Mouse (Mus musculus): ENCODE results near the gene Gramd4.

Gramd4 gene

DNA sequence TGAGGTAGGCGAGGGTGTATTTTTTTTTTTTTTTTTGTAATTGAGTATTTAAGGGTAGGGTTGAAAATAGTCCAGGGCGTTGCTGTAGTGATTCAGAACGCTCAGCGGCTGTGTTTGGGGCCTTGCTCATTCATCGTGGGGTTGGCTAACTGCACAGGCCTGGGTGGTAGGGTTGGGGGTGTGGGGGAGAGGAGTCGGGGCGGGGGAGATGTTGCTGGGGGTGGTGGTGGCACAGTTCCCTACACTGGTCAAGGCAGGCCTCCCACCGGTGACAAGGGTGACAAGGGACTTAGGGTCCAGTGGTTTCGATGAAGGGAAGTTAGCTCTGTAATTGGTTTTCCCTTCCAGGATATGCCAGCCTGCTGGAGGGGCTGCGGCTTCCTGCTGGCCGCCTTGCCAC is 12.9 kb downstream of the Gramd4 start:
- DNase-seq (ENCODE audit: low spot score in 2 of 2): peak in 1 of 2 experiments; percentile 53

DNA sequence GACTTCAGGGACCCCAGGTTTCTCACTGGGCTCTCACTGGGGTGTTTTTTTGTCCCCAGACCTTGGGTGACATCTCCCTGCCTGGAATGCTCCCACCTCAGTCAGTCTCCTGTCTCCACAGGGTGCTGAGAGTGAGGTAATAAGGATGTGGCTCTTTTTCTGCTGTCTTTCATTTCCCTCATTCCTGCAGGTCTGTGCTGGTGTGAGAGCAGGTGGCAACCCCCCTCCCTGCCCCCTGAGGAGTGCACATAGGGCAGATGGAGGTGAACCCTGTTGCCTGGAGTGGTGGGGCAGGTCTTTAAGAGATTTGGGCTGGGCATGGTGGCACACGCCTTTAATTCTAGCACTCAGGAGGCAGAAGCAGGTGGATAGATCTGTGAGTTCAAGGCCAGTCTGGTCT is 13.7 kb downstream of the Gramd4 start:
- DNase-seq (ENCODE audit: low spot score in 2 of 2): no peak

- DNase-seq (ENCODE audit: low spot score in 2 of 2): no peak
Observed at GRCm38 (mm10) chr15:86074171-86074937, 16.9 kb downstream of the Gramd4 start.

DNA sequence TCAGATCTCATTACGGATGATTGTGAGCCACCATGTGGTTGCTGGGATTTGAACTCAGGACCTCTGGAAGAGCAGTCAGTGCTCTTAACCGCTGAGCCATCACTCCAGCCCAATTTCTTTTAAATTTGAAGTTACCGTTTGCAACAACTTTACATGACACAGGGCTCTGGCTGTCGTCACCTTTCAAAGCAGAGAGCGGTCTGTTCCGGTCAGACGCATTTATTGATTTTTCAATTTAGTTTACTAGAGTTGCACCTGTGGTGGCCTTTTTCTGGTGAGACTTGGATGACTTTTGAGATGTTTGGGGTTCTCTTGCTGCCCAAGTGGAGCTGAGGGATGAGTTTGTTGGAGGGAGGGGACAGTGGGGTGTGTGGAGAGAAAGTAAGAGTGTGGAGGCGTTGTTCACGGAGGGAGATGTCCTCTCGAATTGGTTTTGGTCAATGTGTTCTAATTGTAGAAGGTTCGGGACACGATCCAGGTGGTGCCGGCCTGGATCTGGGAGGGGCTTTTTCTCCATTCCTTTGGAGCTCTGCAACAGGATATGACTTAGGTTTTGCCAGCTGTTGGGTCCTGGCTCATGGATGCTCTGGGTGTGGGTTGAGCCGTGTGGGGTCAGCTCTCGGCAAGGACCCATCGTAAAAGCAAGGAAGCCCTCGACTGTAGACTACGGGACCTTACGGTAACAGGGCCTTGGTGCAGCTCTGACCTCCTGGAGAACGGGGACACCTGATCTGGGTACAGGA is 18.0 kb downstream of the Gramd4 start:
- no peak for DNase-seq (ENCODE audit: low spot score in 2 of 2)

DNA sequence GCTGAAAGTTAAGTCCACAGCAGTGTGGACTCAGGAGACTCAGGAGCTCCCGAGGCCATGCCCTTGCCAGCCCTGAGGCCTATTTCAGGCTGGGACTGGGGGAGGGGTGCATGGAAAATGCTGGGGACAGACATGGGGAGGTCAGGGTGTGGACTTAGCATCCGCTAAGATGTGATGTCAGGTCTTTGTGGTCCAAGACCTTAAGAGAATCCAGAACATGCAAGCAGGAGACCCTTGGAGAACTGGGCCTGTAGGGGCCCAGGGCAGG is 18.5 kb downstream of the Gramd4 start:
- DNase-seq (ENCODE audit: low spot score in 2 of 2): no peak

DNA sequence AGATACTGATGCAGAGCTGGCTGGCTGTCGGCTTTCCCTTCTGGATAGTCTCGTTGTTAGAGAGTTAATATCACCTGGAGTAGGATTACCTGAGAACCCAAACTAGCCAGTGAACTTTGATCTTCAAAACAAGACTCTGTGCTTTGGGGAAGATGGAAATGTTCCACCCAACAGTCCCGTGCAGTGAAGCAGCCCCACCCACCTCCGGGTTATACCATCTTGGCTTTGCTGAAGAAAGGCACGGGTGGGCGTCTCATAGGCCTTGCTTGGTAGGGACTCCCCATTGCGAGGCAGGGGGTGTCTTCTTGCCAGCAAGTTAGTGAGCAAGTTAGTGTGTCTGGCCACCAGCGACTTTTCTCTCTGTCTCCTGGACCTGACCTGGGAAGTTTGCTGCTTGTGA is 18.9 kb downstream of the Gramd4 start:
- no peak for DNase-seq (ENCODE audit: low spot score in 2 of 2)

DNA sequence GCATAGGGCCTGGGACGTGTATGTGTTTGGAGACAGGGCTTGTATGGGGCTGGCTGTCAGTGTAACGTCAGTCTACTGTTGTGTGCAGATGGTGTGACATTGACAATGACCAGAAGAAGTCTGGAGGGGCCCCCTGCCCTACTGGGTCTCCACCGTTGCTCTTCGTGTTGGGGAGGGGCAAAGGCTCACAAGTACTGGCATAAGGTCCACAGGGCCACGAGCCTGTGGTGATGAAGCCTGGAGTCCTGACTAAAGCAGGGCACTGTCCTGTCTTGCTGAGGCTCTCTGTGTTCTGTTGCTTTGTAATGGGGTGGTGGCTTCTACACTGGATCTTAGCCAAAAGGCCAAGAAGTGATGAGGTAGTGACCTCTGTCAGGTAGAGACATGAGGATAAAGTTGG is 20.4 kb downstream of the Gramd4 start:
- no peak for DNase-seq (ENCODE audit: low spot score in 2 of 2)

GRCm38 (mm10) chr15:86078481-86079216 is 21.2 kb downstream of the Gramd4 start:
- no peak for DNase-seq (ENCODE audit: low spot score in 2 of 2)

- DNase-seq (ENCODE audit: low spot score in 2 of 2): no peak
Observed at GRCm38 (mm10) chr15:86079467-86079866, 22.0 kb downstream of the Gramd4 start.

DNA sequence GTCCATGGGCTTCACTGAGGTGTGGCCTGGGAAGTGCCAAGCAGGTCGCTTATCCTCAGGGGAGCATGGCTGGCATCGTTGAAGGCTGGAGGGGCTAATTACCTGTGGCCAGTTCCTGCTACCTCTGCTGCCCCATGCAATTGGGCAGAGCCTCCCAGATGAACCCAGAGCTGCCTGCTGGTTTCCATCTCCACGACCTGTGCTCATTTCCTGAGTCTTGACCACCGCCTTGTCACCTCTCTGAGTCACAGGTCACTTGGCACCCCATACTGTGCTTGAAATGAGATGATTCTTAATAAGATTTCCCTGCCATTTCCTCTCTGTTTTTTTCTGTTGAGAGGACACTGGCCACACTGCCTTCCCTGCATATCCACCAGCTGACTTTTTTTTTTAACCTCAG is 22.4 kb downstream of the Gramd4 start:
- DNase-seq (ENCODE audit: low spot score in 2 of 2): no peak

DNA sequence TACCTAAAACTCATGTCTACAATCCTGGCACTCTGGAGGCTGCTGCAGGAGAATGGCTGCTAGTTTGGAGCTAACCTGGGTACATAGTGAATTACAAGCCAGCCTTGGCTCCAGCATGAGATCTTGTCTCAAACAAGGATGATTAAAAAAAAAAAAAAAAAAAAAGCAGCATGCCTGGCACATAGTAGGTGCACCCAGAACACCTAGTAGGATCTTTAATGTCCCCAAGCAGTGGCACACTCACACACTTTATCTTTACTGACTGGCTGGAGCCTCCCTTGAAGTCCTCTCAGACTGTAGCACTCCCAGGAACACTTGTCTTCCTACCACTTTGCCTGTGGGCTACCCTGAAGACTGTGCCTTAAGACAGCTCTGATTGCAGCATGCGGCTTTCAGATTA is 22.9 kb downstream of the Gramd4 start:
- DNase-seq (ENCODE audit: low spot score in 2 of 2): no peak

GRCm38 (mm10) chr15:86081654-86082053 is 24.2 kb downstream of the Gramd4 start:
- DNase-seq (ENCODE audit: low spot score in 2 of 2): no peak

DNA sequence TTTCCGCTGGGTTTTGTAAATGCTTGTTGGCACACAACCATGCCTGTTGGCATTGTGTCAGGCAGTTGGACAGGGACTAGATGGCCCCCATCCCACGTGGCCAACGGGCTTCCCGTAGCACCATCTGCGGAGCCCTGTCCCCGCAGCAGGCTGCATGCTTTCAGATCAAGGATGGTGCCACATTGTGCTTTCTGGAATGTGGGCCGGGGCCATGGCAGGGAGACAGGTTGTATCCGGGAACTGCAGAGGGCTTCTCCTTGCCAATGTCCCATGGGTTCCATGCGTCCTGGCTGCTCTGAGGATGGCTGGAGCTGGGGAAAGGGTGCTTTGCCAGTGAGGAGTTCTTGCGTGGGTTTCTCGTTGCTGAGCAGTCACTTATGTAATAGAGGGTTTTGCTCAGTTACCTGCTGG is 25.1 kb downstream of the Gramd4 start:
- DNase-seq (ENCODE audit: low spot score in 2 of 2): no peak

GRCm38 (mm10) chr15:86083261-86083741 is 25.8 kb downstream of the Gramd4 start:
- no peak for DNase-seq (ENCODE audit: low spot score in 2 of 2)

DNA sequence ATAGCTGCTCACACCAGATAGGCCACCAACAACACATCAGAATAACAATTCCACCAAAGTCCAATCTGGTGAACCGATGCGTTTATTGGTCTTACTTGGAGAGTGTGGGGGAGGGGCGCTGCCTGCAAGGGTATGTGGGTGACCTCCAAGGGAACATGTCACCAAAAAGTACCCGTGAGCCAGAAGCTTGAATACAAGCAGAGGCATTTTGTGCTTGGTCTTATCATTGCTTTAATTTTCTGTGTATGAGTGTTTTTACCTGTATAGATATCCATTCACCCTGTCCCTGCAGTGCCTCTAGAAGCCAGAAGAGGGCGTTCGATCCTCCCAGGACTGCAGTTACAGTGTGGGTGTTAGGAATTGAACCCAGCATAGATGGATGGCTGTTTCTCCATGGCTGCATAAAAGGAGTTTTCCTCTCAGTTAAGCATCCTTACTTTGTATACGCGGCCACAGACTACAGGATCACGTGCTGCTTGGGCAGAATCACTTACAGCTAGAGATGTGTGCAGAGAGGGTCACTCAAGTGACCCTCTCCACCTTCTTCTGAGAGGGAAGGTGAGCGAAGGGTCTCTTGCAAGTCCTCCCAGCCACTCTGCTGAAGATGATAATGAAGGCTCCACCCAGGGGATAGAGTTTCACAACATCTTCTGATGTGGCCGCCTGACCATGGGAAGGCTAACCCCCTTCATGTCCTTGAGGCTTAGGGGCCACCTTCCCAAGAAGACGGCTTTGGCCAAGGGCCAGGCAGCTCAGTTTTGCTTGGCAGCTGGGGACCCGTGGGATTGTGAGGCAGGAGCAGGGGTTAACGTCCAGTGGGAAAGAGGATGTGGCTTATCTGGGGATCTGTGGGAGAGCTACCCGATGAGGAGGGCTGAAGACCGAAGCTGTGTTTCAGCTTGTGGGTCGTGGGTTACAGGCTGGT is 28.1 kb downstream of the Gramd4 start:
- peak; percentile 76 to 77 for DNase-seq (ENCODE audit: low spot score in 2 of 2)

GRCm38 (mm10) chr15:86086291-86086706 is 28.8 kb downstream of the Gramd4 start:
- DNase-seq (ENCODE audit: low spot score in 2 of 2): peak; percentile 89 to 90

DNA sequence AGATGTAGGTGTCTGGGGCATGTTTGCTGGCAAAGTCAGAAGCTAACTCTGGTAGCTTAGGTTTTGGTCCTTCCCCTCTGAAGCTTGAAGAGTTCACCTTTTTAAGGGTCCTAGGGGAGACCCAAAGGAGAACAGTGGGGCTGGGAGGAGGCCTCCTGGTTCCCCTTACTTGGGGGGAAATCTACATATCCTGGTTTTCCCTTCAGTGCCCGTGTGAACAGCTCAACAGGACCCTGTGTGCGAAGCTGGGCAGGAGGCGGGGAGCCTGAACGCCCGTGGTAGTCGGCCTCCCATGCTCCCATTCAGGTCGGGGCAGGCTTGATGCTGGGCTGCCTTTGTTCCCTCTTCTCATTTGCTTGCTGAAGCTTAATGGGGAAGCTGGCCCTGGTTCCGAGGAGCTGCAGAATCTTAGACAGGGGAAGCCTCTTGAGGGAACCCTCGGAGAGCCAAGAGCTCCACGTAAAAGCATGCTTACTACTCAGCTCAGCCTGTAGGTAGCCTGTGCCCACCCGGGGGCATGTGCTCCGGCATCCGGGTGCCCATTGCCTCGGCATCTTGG is 30.2 kb downstream of the Gramd4 start:
- peak; percentile 72 to 78 for DNase-seq (ENCODE audit: low spot score in 2 of 2)

DNA sequence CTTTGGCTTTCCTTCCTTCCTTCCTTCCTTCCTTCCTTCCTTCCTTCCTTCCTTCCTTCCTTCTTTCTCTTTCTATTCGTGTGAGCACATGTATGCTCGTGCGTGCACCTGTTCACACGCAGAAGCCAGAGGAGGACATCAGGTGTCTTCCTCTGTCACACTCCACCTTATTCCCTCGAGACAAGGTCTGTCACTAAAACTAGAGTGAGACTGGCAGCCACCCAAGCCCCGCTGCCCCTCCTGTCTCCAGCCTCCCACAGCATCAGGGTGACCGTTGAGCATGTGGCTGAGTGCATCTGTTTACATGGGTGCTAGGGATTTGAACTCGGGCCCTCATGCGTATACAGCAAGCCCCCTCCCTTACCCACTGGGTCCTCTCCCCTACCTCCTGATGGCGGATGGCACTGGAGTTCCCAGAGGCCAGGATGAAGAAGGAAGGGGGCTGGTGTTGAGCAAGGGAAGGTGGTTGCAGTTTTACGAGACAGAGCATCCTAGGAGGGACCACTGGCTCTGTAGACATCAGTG is 30.8 kb downstream of the Gramd4 start:
- DNase-seq (ENCODE audit: low spot score in 2 of 2): no peak

GRCm38 (mm10) chr15:86089091-86089744 is 31.7 kb downstream of the Gramd4 start:
- no peak for DNase-seq (ENCODE audit: low spot score in 2 of 2)

GRCm38 (mm10) chr15:86089991-86090529 is 32.6 kb downstream of the Gramd4 start:
- no peak for DNase-seq (ENCODE audit: low spot score in 2 of 2)

Measured in right cerebral cortex, postnatal 10 days (tissue).